Mouse (Mus musculus): ENCODE measurements at regions not wholly inside any gene's neighbourhood (a gene's known extent, or its start where the extent isn't known, plus 50 kb on each side); places are given as distances from the start of the nearest gene placed in this dataset.

DNA sequence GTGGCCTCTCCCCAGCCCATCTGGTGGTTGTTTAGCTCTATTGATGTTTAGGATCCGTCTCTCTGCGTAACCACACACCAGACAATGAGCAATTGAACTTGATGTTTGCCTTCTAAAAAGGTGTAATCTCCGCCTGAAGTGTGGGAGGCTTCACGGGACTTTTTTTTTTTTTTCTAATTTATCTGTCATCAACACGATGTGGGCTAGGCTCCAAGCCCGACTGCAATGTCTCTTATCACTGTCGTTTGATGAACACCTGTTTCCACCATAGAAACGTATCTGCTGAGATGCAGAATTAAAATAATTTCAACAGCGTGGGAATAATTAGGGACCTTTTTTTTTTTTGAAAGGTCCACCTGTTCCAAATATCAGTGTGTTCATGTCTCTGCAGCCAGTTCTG lies 257.0 kb upstream of the Dnajc19 start:
- DNase-seq = no peak

DNA sequence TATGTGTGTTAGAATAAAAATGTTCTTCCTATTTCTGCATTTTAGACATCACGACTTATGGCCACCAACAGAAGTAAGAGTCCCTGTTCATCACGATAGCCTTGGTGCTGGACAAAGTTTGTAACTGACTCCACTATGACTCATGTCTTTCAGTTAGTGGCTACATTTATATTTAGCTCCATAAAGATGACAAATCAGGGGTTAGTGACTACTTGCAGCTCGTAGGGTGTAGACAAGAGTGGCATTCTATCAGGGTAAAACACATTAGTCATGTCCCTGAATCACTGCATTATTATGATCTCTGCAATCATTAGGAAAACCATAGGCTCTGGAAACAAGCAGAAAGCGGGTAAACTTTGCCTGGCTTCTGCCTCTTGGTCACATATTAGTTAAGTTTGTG lies 252.4 kb upstream of the Dnajc19 start:
- no peak for DNase-seq

DNA sequence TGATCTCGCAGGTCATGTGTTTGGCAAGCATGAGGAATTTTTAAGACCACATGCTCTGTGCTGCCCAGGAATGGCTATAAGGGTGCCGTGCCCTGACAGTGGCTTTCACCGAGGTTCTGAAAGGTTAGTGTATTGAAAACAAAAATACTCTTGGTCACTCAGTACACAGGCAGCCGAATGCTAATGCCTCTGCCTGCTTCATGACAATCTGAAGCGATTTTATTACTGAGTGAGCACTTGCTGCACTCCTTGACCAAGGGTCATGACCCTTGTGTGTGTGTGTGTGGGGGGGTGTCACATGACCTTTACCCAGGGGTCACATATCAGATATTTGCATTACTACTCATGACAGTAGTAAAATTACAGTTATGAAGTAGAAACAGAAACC lies 250.8 kb upstream of the Dnajc19 start:
- DNase-seq = no peak

DNA sequence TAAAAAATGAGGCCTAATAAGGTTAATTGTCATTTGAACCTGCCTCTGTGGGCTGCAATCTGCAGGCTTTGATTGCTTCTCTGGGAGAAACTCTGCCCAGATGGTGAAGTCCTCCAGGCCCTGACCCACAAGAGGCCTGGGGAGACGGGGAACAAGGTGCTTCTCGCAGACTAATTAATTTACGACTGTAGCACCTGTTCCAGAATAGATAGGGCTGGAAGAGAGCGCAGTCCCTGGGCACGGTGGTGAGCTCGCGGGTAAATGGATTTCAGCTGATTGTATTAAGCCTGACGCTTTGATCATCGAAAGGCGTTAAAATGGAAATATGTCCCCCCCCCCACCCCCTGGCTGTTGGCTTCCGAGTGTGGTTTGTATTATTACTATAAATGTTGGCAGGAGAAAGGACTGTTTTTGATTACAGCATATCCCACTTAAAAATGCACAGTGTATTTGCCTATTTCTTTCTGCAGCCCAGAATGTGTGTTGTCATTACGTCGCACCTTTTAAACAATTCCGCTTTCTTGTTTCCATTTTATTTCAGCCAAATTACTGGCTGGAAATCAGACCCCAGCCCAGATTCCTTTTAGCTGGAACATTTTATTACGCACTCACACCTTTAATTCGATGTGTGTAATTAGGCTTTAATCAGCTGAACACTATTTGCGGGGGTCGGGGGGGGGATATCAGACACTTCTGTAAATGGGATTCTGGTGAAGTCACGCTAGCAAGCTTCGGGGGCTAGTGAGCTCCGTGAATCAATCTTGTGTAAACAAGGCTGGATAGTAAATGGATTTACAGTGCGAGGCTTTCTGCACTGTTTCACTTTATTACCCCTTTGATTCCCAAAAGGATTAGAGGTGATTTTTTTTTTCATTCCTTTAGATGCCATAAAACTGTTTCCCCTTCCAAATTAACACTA lies 250.1 kb upstream of the Dnajc19 start:
- DNase-seq = peak; percentile 6 to 12

DNA sequence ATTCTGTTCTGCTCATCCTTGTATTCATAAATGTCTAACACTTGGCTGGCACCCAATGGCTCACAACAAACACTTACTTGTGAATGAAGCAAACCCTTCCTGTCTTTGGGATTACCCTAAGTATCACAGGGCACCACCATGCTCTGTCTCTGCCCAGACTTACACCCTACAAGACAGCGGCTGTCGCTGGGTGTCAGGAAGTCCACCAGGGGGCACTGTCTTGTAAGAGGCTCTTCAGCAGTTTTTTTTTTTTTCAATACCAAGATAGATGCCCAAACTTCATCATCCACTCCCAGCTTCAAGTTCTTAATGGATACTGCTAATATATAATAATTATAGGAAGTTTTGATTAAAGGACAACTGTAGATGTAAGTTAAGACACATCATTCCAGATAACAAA lies 247.7 kb upstream of the Dnajc19 start:
- DNase-seq = peak; percentile 71 to 85

DNA sequence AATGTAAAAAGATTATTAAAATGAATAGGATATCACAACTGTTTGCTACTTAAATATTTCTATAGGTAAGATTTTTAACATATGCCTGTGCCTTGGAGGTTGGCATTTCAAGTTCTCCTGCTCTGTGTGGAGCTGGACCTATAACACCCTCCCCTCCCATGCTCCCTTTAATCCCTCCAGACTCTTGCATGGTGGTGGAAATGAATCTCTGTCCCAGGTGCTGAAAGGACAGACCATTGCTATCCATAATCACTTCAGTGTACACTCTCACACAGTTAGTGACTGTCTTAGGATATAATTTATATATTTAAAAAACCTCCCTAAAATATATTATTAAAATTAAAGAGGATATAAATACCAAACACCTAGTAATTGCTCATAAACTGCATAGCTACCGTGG lies 244.5 kb upstream of the Dnajc19 start:
- no peak for DNase-seq

DNA sequence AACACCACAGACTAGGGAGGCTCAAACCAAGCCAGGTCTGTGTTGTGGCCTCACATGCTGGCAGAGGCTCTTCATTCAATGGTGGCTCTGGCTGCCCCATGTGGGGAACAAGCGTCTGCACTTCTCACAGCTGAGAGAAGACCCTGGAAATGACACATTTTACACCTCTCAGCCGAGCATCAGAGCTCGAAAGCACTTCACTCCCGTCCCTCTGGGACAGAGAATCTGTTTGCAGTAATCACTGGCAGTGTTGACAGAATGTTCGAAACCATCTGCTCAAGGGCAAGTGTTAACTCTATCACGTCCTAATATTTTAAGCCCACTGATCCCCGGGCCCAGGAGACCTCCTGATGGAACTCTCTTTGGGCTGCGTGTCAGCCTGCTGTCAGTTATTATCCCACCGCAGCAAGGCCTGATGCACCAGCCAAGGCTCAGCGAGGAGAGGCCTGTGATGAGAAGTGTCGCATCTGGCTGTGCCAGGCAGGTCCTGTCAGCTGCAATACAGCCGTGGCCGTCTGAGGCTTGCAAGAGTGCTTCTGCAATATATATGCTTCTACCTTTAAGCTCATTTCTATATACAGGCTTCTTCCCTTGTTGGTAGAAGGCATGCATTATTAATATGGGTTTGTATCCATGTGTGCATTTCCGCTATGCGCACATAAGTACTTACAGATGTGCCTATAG lies 241.5 kb upstream of the Dnajc19 start:
- DNase-seq = peak; percentile 14 to 16

DNA sequence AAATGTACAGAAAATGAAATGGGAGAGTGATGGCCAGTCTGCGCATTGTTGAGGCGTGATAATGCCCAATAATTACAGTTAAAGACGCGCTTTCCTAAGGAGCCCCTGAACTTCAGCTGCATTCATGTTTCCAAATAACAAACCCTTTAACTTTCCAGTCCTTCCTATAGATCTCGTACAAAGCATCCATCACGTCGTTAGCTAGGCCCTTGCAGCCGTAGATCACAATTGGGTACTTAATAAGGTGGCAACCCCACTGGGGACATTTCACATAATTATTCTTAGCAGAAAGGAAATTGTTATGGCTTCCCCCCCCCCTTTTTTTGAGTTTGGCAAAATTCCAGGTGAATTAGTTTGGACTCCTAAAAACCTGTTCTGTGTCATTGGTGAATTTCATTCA lies 233.7 kb upstream of the Dnajc19 start:
- no peak for DNase-seq

DNA sequence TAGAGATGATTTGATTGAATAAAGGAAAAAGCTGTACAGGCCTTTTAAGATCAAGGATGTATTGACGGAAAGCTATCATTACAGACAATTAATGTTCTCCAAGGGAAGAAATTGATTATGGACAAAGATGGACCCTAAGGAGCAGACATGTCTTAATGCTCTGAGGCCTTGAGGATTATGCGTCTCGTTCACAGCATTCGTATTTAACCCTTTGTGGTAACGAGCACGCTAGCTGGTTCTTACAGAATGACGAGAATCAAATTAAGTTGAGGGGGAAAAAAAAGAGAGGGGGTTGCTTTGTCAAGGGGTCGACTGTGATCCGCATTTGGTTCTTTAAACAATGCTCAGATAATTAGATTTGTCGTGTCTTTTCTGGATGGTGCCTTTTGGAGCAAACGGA lies 233.3 kb upstream of the Dnajc19 start:
- no peak for DNase-seq

DNA sequence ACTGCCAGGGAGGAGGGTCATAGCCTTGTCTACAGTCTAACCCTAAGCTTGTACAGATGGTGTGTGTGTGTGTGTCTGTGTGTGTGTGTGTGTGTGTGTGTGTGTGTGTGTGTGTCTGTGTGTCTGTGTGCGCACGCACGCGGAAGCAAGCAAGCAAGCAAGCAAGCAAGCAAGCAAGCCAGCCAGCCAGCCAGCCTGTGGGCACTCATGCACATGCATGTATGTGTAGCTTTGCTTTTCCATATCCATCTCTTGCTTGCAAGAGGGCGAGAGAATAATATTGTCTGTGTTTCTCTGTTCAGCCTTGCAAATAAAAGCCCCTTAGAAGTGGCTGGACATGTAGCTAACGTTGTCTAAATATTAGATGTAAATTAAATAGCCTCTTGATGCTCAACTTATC lies 230.8 kb upstream of the Dnajc19 start:
- DNase-seq = no peak

DNA sequence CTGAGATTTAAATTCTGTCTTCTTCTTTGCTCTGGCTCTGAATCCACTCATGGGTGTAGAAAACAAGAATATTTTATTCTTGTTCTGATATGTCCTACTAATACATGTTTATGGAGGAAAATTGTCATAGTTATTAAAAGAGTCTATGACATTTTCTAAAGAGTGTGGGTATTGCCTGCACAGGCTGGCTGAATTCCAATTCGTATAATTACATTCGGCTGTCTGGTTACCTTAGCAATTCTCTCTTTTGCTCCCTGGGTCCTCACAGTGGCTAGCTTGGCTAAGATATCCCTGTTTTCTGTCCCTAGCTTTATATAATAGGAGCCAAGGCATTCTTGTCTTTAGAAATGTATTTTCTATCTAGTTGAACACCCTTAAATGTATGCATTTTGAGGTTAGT lies 218.5 kb upstream of the Dnajc19 start:
- peak in 1 of 2 experiments; percentile 15 for DNase-seq

DNA sequence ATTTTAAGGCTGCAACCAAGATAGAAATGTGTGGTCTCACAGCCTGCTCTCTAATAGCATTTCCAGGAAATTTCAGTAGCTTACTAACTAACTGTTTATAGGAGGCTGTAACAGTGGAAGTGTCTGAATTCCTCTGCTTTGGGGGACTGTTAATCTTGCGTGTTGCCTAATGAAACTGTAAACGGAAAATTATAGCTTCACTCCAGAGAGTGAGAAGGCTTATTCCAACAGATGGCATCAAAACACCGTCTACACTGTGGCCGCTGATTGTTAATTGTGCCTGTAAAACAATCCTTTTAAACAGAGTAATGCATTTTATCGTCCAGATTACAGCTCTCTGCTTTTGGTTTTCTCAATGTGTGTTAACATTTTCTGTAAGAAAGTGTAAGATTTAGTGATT lies 206.7 kb upstream of the Dnajc19 start:
- DNase-seq = peak in 1 of 2 experiments; percentile 9

DNA sequence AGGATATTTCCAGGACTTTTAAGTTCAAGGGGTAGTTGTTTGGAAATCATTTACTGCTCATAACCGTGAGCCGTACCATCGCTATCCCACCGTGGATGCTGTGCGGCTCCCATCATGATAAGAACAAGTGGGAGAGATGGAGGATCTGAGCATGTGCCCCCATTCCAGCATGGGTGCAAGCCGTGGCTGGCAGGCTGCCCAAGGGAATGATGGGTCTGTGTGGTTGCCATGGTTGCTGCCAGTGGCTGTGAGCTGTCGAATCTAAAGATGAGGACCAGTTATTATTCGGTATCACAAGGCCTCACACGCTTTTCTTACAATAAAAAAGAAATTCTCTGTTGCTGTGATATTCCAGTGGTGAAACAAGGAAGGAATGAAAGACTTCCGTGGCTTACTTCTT lies 189.0 kb upstream of the Dnajc19 start:
- peak; percentile 19 to 37 for DNase-seq

DNA sequence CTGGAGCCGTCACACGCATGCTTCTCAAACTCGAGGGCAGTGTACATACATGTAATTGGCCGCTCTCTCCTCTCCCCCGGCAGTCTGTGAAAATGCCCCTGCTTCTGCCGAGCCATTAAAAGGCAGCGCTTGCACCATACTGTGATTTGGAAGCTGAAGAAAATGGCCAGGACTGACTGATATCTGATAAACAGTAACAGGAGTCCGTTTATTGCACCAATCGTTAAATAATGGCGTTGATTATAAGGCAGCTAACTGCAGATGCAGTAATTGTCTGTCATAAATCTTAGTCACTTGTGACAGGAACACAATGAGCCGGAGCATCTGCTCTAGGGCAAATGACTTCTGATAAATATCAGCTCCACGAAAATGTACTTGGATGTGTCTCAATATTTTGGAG lies 185.3 kb upstream of the Dnajc19 start:
- no peak for DNase-seq

DNA sequence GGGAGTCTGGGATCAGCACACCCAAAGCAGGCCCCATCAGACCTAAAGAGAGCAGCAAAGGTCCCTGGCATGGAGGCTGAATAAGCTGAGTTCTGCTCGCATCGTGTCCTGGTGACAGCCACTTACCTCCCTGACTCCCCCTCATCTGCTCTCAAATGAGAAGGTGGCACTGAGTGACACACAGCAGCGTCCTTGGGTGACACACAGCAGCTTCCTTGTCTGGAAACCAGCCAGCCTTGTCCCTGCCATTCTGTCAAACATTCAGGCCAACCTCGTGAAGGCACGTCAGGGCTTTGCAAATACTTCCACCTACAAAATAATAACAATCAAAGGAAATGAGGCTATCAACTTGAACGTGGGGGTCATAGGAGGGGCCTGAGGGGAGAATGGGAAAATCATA lies 183.7 kb upstream of the Dnajc19 start:
- peak in 1 of 2 experiments; percentile 7 for DNase-seq

DNA sequence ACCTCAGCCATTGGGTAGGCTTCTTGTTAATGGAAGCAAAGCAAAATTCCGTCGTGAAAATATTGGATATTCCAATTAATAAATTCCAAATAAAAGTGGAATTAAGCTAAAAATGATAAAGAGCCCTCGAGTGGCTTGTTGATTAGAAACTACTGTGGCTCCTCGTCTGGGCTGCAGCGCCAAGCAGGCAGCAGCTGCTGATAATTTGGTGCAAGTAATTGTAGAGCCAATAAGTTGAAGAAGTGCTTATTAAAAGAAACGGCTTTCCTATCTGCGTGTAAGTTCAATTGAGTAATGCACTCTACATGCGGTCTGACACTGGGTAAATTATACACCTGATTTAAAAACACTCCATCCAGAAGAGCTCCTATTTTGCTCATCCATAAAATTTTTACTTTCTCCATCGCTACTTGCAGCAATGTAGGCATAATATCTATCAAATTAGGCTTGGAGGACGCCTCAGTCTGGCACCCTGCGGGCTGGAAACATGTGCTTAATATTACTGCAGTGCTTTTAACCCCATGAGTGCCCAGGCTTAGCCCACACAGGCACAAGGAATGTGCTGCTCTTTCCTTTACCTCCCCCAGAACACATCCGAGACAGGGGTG lies 171.7 kb upstream of the Dnajc19 start:
- peak; percentile 5 to 9 for DNase-seq

DNA sequence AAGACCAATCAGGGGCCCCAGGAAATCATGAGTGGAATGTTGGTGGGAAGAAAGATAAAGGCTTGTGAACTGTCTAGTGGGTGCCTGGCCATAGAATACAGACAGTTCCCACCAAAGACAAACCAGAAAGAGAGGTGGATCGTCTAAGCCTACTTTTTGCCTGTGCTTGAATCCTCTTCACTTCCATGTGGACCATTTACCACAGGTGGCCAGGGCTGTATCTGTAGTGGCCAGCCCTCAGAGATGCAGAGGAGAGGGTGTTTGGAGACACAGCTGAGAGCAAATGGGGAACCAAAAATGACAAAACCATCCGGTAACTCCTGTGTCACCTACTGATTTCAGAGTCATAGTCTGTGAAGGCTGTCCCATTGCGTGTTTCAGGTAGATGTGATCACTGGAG lies 161.0 kb upstream of the Dnajc19 start:
- no peak for DNase-seq

DNA sequence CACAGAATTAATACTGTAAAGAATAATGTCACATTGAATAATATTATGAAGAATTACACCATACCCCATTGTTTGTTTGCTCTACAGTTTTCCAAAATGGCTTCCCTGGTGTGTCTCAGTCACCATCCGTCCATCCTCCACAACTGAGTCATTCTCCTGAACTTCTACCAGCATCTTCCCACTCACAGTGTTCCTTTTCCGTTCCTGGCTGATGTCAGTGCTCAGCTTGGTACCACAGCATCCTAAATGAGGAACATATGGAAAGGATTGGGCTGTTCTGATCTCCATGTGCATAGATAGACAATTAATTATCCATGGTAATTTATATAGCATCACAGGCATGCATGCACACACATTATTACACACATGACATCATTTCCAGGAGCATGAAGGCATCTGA lies 158.9 kb upstream of the Dnajc19 start:
- DNase-seq = no peak

DNA sequence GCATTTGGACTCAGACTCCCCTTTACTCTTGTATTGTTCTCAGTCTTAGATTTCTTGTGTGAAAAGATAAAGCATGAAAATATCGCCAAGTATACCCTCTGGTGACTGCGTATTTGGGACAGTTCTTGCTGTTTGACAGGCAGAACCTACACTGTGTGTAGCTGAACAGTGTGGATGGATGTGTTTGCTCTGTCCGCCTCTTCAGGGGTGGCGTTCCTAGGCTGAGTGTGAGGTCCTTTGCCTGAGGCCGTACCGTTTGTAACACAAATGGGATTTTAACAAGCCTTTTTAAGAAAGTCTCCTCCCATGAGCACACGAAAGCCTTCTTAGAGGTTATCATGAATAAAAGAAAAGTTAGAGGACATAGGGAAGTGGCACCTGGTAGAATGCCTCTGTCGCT lies 153.3 kb upstream of the Dnajc19 start:
- DNase-seq = no peak

DNA sequence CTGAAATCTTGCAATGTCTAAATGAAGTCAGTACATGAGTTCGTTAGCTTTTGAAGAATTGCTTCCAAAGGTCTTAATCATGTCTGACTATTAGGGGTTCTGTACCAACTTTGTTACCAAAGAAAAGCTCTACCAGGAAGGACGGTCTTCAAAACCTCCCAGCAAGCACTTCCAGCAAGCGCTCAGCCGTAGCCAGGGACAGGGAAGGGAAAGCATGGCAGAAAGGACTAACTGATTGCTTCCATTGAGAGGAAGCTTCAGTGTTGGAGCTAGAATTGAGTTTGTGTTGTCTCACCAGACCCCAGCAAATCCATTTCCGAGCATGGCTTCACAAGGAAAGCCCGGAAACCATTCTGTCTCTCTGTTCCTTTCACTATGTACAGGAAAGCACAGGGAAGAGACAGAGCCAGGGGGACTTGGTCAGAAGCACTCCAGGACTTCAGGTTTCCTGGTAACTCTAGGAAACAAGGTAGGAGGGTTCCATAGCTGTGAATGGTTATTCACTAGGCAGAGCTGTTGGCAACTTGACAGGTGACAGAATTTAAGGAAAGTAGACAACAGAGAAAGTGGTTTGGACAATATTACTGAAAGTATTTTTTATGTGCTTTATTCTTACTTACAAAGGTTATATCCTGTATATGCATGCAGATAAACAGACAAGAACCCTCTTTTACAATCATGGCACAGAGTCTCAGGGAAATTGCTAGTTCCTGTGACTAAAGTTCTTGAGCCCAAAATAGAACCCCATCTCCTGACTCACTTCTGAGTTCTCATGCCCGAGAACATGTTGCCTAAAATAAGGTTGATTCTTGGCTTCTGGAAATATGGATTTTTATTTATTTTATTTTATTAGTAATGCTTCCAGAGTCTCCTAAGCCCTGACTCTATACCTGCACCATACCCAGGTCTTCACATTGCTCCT lies 151.5 kb upstream of the Dnajc19 start:
- peak; percentile 3 to 5 for DNase-seq

DNA sequence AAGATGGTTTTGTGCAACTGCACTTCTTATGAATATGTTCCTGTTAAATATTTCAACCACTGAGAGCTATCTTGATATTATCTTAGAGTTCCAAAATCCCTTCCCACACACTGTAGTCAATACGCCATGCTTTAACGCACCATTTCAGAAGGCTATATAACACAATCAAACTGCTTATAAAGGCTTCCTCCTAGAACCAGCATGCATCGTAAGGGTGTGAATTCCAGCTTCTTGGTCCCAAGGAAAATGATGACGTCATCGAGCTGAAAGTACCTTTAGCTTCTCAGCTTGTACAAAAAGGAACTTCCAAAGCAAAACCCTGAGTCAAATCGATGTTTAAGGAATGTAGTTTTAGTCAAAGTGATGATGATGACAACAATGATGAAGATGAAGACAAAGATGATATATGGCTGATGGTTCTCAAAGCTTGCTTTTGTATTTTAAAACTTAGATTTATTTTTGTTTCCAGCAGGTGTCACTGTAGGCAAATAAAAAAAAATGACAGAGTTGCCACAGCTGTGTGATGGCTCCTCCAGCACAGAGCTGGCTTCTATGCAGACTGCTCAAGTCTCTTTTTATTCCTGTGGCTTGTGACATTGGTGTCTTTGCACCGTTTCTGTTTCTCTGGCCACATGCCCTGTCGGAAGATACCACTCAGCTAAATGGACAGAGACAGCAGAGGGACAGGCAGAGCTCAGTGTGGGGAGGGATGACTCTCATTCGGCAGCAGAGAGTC lies 150.6 kb upstream of the Dnajc19 start:
- peak; percentile 26 to 34 for DNase-seq

DNA sequence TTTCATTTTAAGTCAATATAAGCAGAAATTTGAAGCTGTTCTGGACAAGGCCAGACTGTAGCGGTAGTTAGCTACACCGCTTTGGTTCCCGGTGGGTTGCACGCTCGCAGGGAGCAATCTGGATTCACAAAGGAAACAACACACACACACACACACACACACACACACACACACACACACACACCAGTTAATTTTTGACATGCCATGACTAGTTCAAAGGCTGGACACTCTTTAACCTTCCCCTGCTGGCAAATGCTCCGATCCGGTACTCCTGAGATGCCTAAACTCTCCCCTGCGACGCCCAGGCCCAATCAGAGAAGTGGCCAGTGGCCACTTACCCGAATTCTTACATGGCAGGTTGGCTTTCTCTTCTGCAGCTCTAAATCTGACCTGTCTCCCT lies 141.2 kb upstream of the Dnajc19 start:
- DNase-seq = no peak
